Mouse (Mus musculus) spleen, postnatal 0 days (tissue): ENCODE data around the gene Thumpd2. TPM values are rescaled to one million over a fixed set of nuclear protein-coding genes. Genes with fewer than 3 reads are reported as not detected.

ENCODE experiments used
- polyA plus RNA-seq: library from polyadenylated mRNA; unstranded; fragments of >200 nt; fragmentation: Nextera tagmentation; extraction: Ambion mirVana; gene quantifications from 2 replicates; pipeline ENCODE4 v1.2.1, GENCODE M21; 2015

The Thumpd2 gene
- polyA plus RNA-seq: 8.2 and 8.8 TPM in 2 replicates

DNA sequence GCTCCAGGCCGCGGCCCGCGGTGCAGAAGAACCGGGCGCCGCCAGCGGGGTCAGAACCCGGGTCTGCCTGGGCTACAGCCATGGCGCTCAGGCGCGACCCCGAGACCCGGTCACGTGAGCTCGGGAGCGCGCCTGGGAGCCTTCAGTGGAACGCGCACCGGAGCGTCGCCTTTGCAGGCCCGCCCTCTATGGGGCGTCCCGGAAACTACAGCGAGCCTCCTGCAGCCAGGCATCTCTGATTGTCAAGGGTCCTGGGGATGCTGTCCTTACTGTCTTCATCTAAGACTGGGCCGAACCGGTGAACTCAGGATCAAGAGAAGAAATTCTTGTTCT lies at the start of gene Thumpd2:
Gene Thumpd2 (minus strand): TSS at position 104 of the 333 bp plus-strand sequence.

Other genes starting within 250 kb of the Thumpd2 start
- 0.95 TPM in 2 replicates for gene Tmem178, start 120.5 kb downstream of the Thumpd2 start, polyA plus RNA-seq